Comparison of ENCODE assay signal across 8 mouse cellular contexts in genomic region chr12:108003483-108003882, GRCm38 (mm10). TPM values are rescaled to one million over a fixed set of nuclear protein-coding genes. Genes with fewer than 3 reads are reported as not detected.
DNase-seq lines count a peak whose midpoint lies in the region; ATAC-seq and TF ChIP-seq lines count a peak whose summit lies in the region.

TSS of gene Bcl11b (minus strand) at chr12:108003602.

- H3K9me3 ChIP-seq in kidney, embryonic 16.5 days (ENCODE audit: low read length): no peaks in the 10 kb centered on the region
- no peaks in the 10 kb centered on the region for H3K9me3 ChIP-seq in hindbrain, embryonic 13.5 days
- no peaks in the 10 kb centered on the region for H3K9me3 ChIP-seq in liver, embryonic 14.5 days (ENCODE audit: control insufficient read depth, low read length)

- ATAC-seq in kidney, embryonic 16.5 days (ENCODE audit: low FRiP score, low TSS enrichment): no peak
- no peak for ATAC-seq in hindbrain, embryonic 13.5 days (ENCODE audit: low FRiP score)
- ATAC-seq in liver, embryonic 14.5 days (ENCODE audit: insufficient read depth): no peak

- peaks cover 14% of the 10 kb centered on the region for H3K4me1 ChIP-seq in kidney, embryonic 16.5 days (ENCODE audit: insufficient read depth, low read length)
- peaks cover 49% of the 10 kb centered on the region for H3K4me1 ChIP-seq in hindbrain, embryonic 13.5 days (replicated peaks)
- 0 out of 4 replicates have a peak, but pooled peaks cover 0 to 3% of the 10 kb centered on the region in 2 experiments for H3K4me1 ChIP-seq in liver, embryonic 14.5 days (replicated peaks; ENCODE audit: control insufficient read depth in 2 of 2, insufficient read depth in 2 of 2, low read length in 1 of 2)

- H3K4me3 ChIP-seq in kidney, embryonic 16.5 days (ENCODE audit: low read length): peak within 1 kb of the TSS; percentile 76
- H3K4me3 ChIP-seq in hindbrain, embryonic 13.5 days: peak within 1 kb of the TSS; percentile 93
- H3K4me3 ChIP-seq in liver, embryonic 14.5 days (ENCODE audit: insufficient read depth in 1 of 2, low read depth in 2 of 2, low read length in 2 of 2): peak within 1 kb of the TSS; percentile 11 to 39; a peak in 3 of 4 replicates

- peaks cover 39% of the 10 kb centered on the region for H3K27me3 ChIP-seq in kidney, embryonic 16.5 days (ENCODE audit: insufficient read depth, low read length)
- peaks cover 20% of the 10 kb centered on the region; the same call in 1 of the 2 replicates for H3K27me3 ChIP-seq in hindbrain, embryonic 13.5 days
- H3K27me3 ChIP-seq in liver, embryonic 14.5 days (ENCODE audit: control insufficient read depth, insufficient read depth, low read length): peaks cover 79% of the 10 kb centered on the region

- no peak for TF ChIP-seq CTCF in brain, embryonic 14.5 days (IDR thresholded peaks at IDR 0.05; ENCODE audit: borderline replicate concordance, extremely low read depth, insufficient read depth, insufficient read length)
- TF ChIP-seq CTCF in liver, embryonic 14.5 days (IDR thresholded peaks at IDR 0.05; ENCODE audit: low read depth): no peak

- H3K9ac ChIP-seq in kidney, embryonic 16.5 days (replicated peaks; ENCODE audit: low read length): peak within 1 kb of the TSS; percentile 86
- peak within 1 kb of the TSS; percentile 96 for H3K9ac ChIP-seq in hindbrain, embryonic 13.5 days
- no peak within 1 kb of the TSS for H3K9ac ChIP-seq in liver, embryonic 14.5 days (replicated peaks)

- H3K27ac ChIP-seq in kidney, embryonic 16.5 days (ENCODE audit: low read length): peak within 1 kb of the TSS; percentile 88
- H3K27ac ChIP-seq in hindbrain, embryonic 13.5 days: peak within 1 kb of the TSS; percentile 99
- H3K27ac ChIP-seq in liver, embryonic 14.5 days: no peak within 1 kb of the TSS

- DNase-seq in kidney, postnatal 36 days: no peak
- DNase-seq in brain, embryonic 14.5 days (ENCODE audit: low read depth): no peak
- DNase-seq in liver, embryonic 14.5 days (ENCODE audit: low read depth in 3 of 3, low spot score in 3 of 3): no peak
- DNase-seq in urinary bladder, postnatal 10 days (ENCODE audit: low spot score): no peak
- no peak for DNase-seq in right cerebral cortex, postnatal 14 days
- DNase-seq in embryo, embryonic 10 days (ENCODE audit: low spot score): no peak

- no peaks in the 10 kb centered on the region for H3K36me3 ChIP-seq in kidney, embryonic 16.5 days (ENCODE audit: insufficient read depth, low read length)
- no peaks in the 10 kb centered on the region for H3K36me3 ChIP-seq in hindbrain, embryonic 13.5 days
- H3K36me3 ChIP-seq in liver, embryonic 14.5 days (replicated peaks; ENCODE audit: control insufficient read depth, insufficient read depth, low read depth): no peaks in the 10 kb centered on the region

- TF ChIP-seq POLR2A in brain, embryonic 14.5 days (IDR thresholded peaks at IDR 0.05; ENCODE audit: borderline replicate concordance, extremely low read depth, insufficient read depth, insufficient read length, poor library complexity, severe bottlenecking): no peak

- no peak for TF ChIP-seq EP300 in liver, embryonic 14.5 days (IDR thresholded peaks at IDR 0.05; ENCODE audit: low read depth)

- peak within 1 kb of the TSS; percentile 97 for H3K4me2 ChIP-seq in kidney, embryonic 16.5 days (replicated peaks; ENCODE audit: low read depth, low read length)
- H3K4me2 ChIP-seq in hindbrain, embryonic 13.5 days: peak within 1 kb of the TSS; percentile 79
- H3K4me2 ChIP-seq in liver, embryonic 14.5 days (ENCODE audit: low read depth): peak within 1 kb of the TSS; percentile 51

- WGBS in kidney, embryonic 16.5 days: under 1% methylated on average over 19 of the region's 19 CpGs
- under 1% methylated on average over 19 of the region's 19 CpGs for WGBS in hindbrain, embryonic 13.5 days
- under 1% methylated on average over 19 of the region's 19 CpGs for WGBS in liver, embryonic 14.5 days (ENCODE audit: insufficient replicate concordance)

RNA-seq across cellular contexts. Expression of gene Bcl11b, which starts in this region (rescaled TPM):
- 2.6 TPM in 2 replicates for polyA plus RNA-seq in kidney, embryonic 16.5 days (2015; fragmentation: Nextera tagmentation; extraction: Ambion mirVana)
- 67.1 and 73.3 TPM in 2 replicates for polyA plus RNA-seq in brain, embryonic 14.5 days (2012; rRNA removed)
- 27.0 and 31.0 TPM in 2 replicates for polyA plus RNA-seq in hindbrain, embryonic 13.5 days (2015; fragmentation: Nextera tagmentation; extraction: Ambion mirVana)
- 0.02 and 0.06 TPM in 2 replicates for polyA plus RNA-seq in liver, embryonic 14.5 days (2012; rRNA removed)
- 0.06 TPM in 1 of 2 replicates, not detected in the other for polyA plus RNA-seq in liver, embryonic 14.5 days (2014; fragmentation: Nextera tagmentation; extraction: Ambion mirVana)

Comparison
In these comparisons a context has a peak if more than half of its experiments do, and no peak if none do; other contexts are left out.
1. H3K4me3 ChIP-seq: peak in every context shown above with its lines; median percentile 93 in hindbrain, embryonic 13.5 days; 76 in kidney, embryonic 16.5 days; 25 in liver, embryonic 14.5 days.